Mouse (Mus musculus): Measurements from ENCODE around the gene Adam11. TPM values are rescaled to one million over a fixed set of nuclear protein-coding genes. Genes with fewer than 3 reads are reported as not detected.

Adam11 gene
- polyA plus RNA-seq, 1 experiment: 12.1 TPM

DNA sequence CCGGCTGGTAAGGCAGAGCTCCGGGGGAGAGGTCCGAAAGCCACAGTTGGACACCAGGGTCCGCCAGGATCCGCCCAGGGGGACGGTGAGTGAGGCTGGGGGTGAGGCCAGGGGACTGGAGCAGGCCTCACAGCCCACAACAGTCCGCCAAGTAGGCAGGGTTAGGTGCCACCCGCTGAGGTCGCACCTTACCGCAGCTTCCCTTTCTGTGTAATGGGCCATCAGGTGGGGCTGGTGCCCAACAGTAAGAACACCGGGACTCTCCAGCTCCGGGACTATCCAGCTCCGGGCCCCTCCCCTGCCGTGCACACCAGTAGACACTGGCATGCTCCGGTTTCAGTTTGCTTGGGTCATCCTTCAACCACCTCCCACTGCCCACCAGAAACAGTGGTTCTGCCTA lies 1.0 kb downstream of the Adam11 start:
- TF ChIP-seq POLR2A (IDR thresholded peaks at IDR 0.05; ENCODE audit: low read depth, low read length) (no peak), CTCF (IDR thresholded peaks at IDR 0.05; ENCODE audit: extremely low read depth, insufficient read depth, insufficient read length, insufficient replicate concordance) (no peak)
- peaks cover 7% of the 10 kb centered on the region for H3K4me1 ChIP-seq (ENCODE audit: control insufficient read depth, insufficient read depth, insufficient read length)
- 9% methylated on average over 15 of the region's 15 CpGs for WGBS
- no peaks in the 10 kb centered on the region; the same call in 1 of the 2 replicates for H3K36me3 ChIP-seq (ENCODE audit: control insufficient read depth, insufficient read depth, low read length)
- no peak for DNase-seq (ENCODE audit: low read depth in 1 of 2, low spot score in 2 of 2)
- peak overlapping the region; percentile 38; the same call in 1 of the 2 replicates for H3K4me3 ChIP-seq (ENCODE audit: extremely low read depth, insufficient read depth, insufficient read length)
- peaks cover 13% of the 10 kb centered on the region for H3K27me3 ChIP-seq (ENCODE audit: control insufficient read depth, insufficient read depth, low read length)
- H3K27ac ChIP-seq (ENCODE audit: insufficient read depth, low read length): no peak overlapping the region

DNA sequence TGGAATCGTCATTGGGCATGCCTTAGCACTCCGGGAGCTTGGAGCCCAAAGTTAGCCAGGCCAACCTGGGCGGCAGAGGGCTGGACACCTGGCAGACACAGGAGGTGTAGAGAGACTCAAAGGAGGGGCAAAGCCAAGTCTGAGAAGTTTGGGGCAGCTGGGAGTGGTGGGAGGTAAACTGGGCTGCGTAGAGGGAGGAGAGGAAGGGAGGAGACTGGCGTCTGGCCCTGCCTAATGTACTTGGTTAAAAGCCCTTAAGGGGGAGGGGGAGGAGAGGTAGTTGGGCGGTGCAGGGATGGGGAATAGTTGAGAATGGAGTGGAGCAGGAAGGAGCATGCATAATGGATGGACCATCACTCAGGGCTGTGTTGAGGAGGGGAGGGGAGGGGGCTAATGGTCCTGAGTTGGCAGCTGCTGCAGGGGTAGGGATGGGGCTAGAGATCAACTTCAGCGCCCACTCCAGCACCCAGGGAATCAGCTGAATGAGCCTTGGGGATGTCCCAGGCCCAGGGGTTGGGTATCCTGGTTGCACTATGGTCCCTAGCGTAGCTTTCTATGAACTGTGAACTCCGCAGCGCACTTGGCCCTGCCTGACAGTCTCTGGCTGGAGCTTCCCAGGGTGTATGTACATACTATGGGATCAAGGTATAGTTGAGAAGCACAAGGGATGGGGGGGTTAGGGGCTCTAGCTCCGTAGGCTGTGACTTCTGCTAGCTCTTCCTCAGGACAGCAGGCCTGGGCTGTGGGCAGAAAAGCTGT lies 1.9 kb downstream of the Adam11 start:
- WGBS: 90% methylated on average over 11 of the region's 11 CpGs
- TF ChIP-seq CTCF (IDR thresholded peaks at IDR 0.05; ENCODE audit: extremely low read depth, insufficient read depth, insufficient read length, insufficient replicate concordance): no peak
- no peak for TF ChIP-seq POLR2A (IDR thresholded peaks at IDR 0.05; ENCODE audit: low read depth, low read length)
- Histone ChIP-seq H3K36me3 (ENCODE audit: control insufficient read depth, insufficient read depth, low read length) (no peaks in the 10 kb centered on the region; the same call in 1 of the 2 replicates), H3K27me3 (ENCODE audit: control insufficient read depth, insufficient read depth, low read length) (peaks cover 13% of the 10 kb centered on the region), H3K4me3 (ENCODE audit: extremely low read depth, insufficient read depth, insufficient read length) (no peak overlapping the region), H3K27ac (ENCODE audit: insufficient read depth, low read length) (no peak overlapping the region), H3K4me1 (ENCODE audit: control insufficient read depth, insufficient read depth, insufficient read length) (peaks cover 7% of the 10 kb centered on the region)
- DNase-seq (ENCODE audit: low read depth in 1 of 2, low spot score in 2 of 2): no peak

DNA sequence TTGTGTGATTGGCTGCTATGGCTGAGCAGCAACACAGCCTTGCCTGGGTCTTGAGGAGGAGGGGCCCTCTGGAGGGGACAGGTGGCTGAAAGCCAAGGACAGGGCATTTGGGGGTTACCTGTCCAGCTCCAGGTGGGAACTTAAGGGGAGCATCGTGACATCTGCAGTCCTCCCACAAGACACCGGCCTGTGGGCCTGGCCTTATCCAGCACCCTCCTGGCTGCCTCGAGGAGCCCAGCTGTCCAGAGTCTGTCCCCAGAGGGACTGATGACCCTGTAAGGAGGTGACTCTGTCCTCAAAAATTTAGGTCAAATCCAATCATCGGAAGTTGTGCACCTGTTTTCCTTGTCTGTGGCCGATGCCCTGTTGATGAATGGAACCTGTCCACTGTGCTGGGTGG lies 4.2 kb downstream of the Adam11 start:
- peaks cover 7% of the 10 kb centered on the region for H3K4me1 ChIP-seq (ENCODE audit: control insufficient read depth, insufficient read depth, insufficient read length)
- TF ChIP-seq POLR2A (IDR thresholded peaks at IDR 0.05; ENCODE audit: low read depth, low read length) (no peak), CTCF (IDR thresholded peaks at IDR 0.05; ENCODE audit: extremely low read depth, insufficient read depth, insufficient read length, insufficient replicate concordance) (no peak)
- WGBS: 92% methylated on average over 5 of the region's 5 CpGs
- no peak overlapping the region for H3K27ac ChIP-seq (ENCODE audit: insufficient read depth, low read length)
- no peaks in the 10 kb centered on the region for H3K36me3 ChIP-seq (ENCODE audit: control insufficient read depth, insufficient read depth, low read length)
- H3K27me3 ChIP-seq (ENCODE audit: control insufficient read depth, insufficient read depth, low read length): peaks cover 13% of the 10 kb centered on the region
- H3K4me3 ChIP-seq (ENCODE audit: extremely low read depth, insufficient read depth, insufficient read length): no peak overlapping the region
- DNase-seq (ENCODE audit: low read depth in 1 of 2, low spot score in 2 of 2): no peak

DNA sequence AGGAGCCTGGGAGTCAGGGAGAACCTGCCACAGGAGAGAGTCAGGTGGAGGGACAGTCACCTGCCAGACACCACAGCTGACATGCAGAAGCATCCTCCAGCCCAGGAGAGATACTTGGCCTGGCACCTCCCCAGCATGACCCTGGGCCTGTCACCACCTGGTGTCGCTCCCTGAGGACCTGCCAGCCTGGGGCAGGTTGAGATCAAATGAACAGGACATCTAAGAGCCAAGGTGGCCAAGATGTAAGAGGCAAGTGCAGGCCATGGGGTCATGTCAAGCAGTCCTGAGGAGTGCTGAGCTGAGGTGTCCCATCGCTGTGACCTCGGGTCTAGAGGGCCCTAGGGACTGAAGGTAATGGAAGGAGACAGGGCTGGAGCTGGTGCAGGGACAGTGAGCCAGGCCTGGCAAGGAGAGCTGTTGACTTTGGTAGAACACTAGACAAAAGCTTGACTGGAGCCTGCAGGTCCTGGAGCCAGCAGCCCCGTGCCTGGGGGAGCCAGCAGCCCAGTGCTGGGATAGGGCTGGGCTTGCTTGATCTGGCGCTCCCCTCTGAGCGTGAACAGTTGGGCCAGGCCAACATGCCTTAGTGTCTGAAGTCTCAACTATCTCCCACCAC lies 5.9 kb downstream of the Adam11 start:
- WGBS: 82% methylated on average over 6 of the region's 6 CpGs
- H3K36me3 ChIP-seq (ENCODE audit: control insufficient read depth, insufficient read depth, low read length): no peaks in the 10 kb centered on the region
- TF ChIP-seq CTCF (IDR thresholded peaks at IDR 0.05; ENCODE audit: extremely low read depth, insufficient read depth, insufficient read length, insufficient replicate concordance) (no peak), POLR2A (IDR thresholded peaks at IDR 0.05; ENCODE audit: low read depth, low read length) (no peak)
- H3K4me3 ChIP-seq (ENCODE audit: extremely low read depth, insufficient read depth, insufficient read length): no peak overlapping the region
- H3K4me1 ChIP-seq (ENCODE audit: control insufficient read depth, insufficient read depth, insufficient read length): 0 out of 2 replicates have a peak, but pooled peaks cover under 1% of the 10 kb centered on the region
- peaks cover 2% of the 10 kb centered on the region; the same call in 1 of the 2 replicates for H3K27me3 ChIP-seq (ENCODE audit: control insufficient read depth, insufficient read depth, low read length)
- H3K27ac ChIP-seq (ENCODE audit: insufficient read depth, low read length): no peak overlapping the region
- no peak for DNase-seq (ENCODE audit: low read depth in 1 of 2, low spot score in 2 of 2)

DNA sequence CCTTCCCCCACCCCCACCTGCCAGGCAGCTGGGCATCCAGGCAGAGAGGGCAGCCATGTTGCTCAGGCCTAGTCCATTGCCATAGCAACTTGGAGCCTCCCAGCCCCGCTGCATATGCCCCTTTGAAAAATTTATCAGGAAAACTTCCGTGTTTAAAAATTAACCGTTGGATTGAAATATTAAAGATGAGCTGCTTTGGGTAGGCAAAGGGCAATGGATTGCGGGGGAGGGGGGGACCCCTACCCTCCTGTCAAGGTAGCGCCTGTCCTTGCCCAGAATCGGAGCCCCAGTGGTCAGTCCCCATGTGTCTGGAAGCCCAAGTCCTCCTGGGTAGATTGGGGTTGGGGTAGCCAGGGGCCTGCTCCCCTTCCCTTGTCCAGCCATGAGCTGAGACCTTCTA lies 7.9 kb downstream of the Adam11 start:
- no peak overlapping the region for H3K27ac ChIP-seq (ENCODE audit: insufficient read depth, low read length)
- no peaks in the 10 kb centered on the region for H3K36me3 ChIP-seq (ENCODE audit: control insufficient read depth, insufficient read depth, low read length)
- TF ChIP-seq POLR2A (IDR thresholded peaks at IDR 0.05; ENCODE audit: low read depth, low read length): no peak
- TF ChIP-seq CTCF (IDR thresholded peaks at IDR 0.05; ENCODE audit: extremely low read depth, insufficient read depth, insufficient read length, insufficient replicate concordance): no peak
- H3K4me3 ChIP-seq (ENCODE audit: extremely low read depth, insufficient read depth, insufficient read length): no peak overlapping the region
- H3K27me3 ChIP-seq (ENCODE audit: control insufficient read depth, insufficient read depth, low read length): peaks cover under 1% of the 10 kb centered on the region; the same call in 1 of the 2 replicates
- DNase-seq (ENCODE audit: low read depth in 1 of 2, low spot score in 2 of 2): no peak
- WGBS: 90% methylated on average over 6 of the region's 6 CpGs
- no peaks in the 10 kb centered on the region for H3K4me1 ChIP-seq (ENCODE audit: control insufficient read depth, insufficient read depth, insufficient read length)

DNA sequence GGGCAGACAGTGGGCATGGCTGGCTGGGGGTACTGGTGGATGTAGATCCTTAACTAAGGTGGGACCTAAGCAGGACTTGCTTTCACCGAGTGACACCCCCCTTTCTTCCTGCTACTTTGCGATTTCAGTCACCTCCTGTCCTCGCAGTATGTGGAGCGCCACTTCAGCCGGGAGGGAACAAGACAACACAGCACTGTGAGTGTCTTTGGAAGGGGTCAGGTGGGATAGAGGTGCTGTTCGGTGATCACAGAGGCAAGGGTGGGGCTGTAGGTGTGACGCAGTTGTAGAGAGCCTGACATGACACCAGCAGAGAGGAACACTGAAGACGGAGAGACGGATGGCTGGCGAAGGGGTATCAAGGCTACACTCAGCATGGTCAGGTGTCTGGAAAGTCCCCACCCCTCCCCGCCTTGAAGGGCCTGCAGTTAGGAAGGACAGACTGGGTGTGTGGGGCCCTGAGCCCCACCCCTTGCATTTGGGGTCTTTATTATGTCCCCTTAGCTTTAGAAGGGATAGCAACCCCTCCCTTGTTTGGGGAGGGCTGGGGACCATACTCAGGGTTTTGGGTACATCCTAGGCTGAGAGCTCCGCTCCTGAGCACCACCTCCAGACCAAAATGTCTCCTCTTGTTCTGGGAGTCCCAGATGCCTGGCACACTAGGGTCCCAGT lies 8.9 kb downstream of the Adam11 start:
- no peak for TF ChIP-seq POLR2A (IDR thresholded peaks at IDR 0.05; ENCODE audit: low read depth, low read length)
- no peak for TF ChIP-seq CTCF (IDR thresholded peaks at IDR 0.05; ENCODE audit: extremely low read depth, insufficient read depth, insufficient read length, insufficient replicate concordance)
- Histone ChIP-seq H3K27ac (ENCODE audit: insufficient read depth, low read length) (no peak overlapping the region), H3K36me3 (ENCODE audit: control insufficient read depth, insufficient read depth, low read length) (no peaks in the 10 kb centered on the region), H3K4me3 (ENCODE audit: extremely low read depth, insufficient read depth, insufficient read length) (no peak overlapping the region), H3K4me1 (ENCODE audit: control insufficient read depth, insufficient read depth, insufficient read length) (no peaks in the 10 kb centered on the region), H3K27me3 (ENCODE audit: control insufficient read depth, insufficient read depth, low read length) (peaks cover 2% of the 10 kb centered on the region; the same call in 1 of the 2 replicates)
- DNase-seq (ENCODE audit: low read depth in 1 of 2, low spot score in 2 of 2): no peak
- 88% methylated on average over 12 of the region's 12 CpGs for WGBS
